Mouse (Mus musculus) limb, embryonic 11.5 days (tissue): ENCODE measurements at regions not wholly inside any gene's neighbourhood (a gene's known extent, or its start where the extent isn't known, plus 50 kb on each side); places are given as distances from the start of the nearest gene placed in this dataset.

Experiments
- ATAC-seq: fragments of 200-750 bp; cut with Nextera tagmentation; 2 replicates; pipeline ENCODE4 v1.8.0; 2017; ENCODE audit warnings: low read depth; ENCODE audit not compliant: insufficient number of reproducible peaks, low FRiP score, low TSS enrichment
- DNase-seq: peaks from one replicate; pipeline ENCODE4 v3.0.0-alpha.2; 2015; ENCODE audit warnings: low spot score
- H3K27ac ChIP-seq: fragments of 300-500 bp; sonication (generic); replicated peaks from 2 replicates; pipeline ENCODE4 v1.5.1; 2014; ENCODE audit warnings: low read depth, mild to moderate bottlenecking, low read length
- H3K27me3 ChIP-seq: fragments of 300-500 bp; sonication (generic); 2 replicates; pipeline ENCODE4 v1.6.1; 2014; ENCODE audit warnings: mild to moderate bottlenecking, low read length, mixed read lengths; ENCODE audit not compliant: control insufficient read depth, insufficient read depth
- H3K36me3 ChIP-seq: fragments of 300-500 bp; sonication (generic); 2 replicates; pipeline ENCODE4 v1.6.1; 2014; ENCODE audit warnings: mild to moderate bottlenecking, low read length, moderate library complexity, mixed read lengths; ENCODE audit not compliant: control insufficient read depth, insufficient read depth
- H3K4me1 ChIP-seq: fragments of 300-500 bp; sonication (generic); 2 replicates; pipeline ENCODE4 v1.6.1; 2014; ENCODE audit warnings: low read length, mixed read lengths; ENCODE audit not compliant: control insufficient read depth, insufficient read depth
- H3K4me2 ChIP-seq: fragments of 300-500 bp; sonication (generic); 2 replicates; pipeline ENCODE4 v1.6.1; 2014; ENCODE audit warnings: low read depth, mild to moderate bottlenecking, moderate library complexity; ENCODE audit not compliant: severe bottlenecking
- H3K4me3 ChIP-seq: fragments of 300-500 bp; sonication (generic); 2 replicates; pipeline ENCODE4 v1.5.1; 2014; ENCODE audit warnings: low read depth, low read length
- H3K9ac ChIP-seq: fragments of 300-500 bp; sonication (generic); 2 replicates; pipeline ENCODE4 v1.6.1; 2014; ENCODE audit warnings: mild to moderate bottlenecking, low read length
- H3K9me3 ChIP-seq: fragments of 300-500 bp; sonication (generic); 2 replicates; pipeline ENCODE4 v1.6.1; 2016; ENCODE audit warnings: low read length; ENCODE audit not compliant: control insufficient read depth
- WGBS: fragments of 180-500 bp; shearing (Covaris S2); extraction: QIAGEN DNeasy Blood & Tissue Kit; methylation state at CpG from one replicate; pipeline ENCODE4 v1.1.7; 2014; 5-methylcytosine and 5-hydroxymethylcytosine counted together

DNA sequence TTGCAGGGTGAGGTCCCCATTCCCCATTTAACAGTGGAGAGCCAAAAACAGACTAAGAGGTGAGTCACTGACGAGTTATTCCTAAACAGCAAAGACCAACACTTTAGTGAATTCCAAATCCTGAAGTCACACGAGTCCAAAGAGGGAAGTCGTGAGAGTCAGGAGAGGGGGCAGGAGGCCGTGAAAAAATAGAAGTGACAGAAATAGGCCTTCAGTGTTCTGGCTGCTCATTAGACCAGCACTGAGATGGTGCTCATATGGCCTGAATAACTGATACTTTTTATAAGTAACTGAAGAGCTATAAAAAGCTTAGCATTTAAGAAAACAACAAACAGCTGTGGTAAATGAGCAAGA lies 68.5 kb upstream of the Bach2 start:
- H3K27me3 ChIP-seq, result no peaks in the 10 kb centered on the region
- no peak overlapping the region for H3K9ac ChIP-seq
- DNase-seq (no peak), ATAC-seq (peak; percentile 18; the same call in 1 of the 2 replicates)
- WGBS, result 19% methylated on average over 4 of the region's 4 CpGs
- no peaks in the 10 kb centered on the region for H3K9me3 ChIP-seq
- no peak overlapping the region for H3K27ac ChIP-seq
- H3K4me2 ChIP-seq, result no peak overlapping the region
- H3K4me1 ChIP-seq, result peaks cover 13% of the 10 kb centered on the region
- no peaks in the 10 kb centered on the region for H3K36me3 ChIP-seq
- H3K4me3 ChIP-seq, result no peak overlapping the region

DNA sequence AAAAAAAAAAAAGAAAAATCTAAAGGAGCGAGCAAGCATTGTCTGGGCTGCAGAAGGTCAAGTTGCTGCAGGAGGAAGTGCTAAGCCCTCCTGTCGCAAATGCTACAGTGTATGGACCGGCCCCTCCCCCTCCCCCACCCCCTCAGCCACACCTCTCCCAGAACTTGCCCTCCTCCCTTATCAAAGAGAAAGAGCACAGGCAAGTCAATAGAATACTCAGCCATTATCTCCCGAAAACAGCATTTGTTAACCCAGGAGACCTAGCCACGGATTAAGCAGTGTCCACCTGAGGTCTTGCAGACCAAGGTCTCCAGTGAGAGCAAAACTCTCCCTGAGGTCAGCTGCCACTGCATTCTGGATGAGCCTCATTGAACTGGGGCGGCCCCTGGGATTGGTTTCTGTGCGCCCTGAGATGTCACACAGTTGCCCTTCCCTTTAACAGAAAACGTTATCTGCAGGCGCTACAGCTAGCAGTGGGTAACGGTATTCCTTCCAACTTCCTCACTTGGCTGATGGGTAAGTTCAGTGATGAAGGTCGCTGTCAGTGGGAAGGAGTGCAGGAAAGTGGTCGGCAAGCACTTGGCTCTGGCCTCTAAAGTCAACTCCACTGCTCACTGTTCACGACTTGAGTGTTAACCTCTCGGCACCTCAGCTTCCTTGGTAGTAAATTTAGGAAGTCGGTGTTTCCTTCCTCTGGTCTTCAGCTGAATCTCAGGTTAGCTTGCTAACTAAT lies 68.0 kb upstream of the Bach2 start:
- Histone ChIP-seq H3K4me1 (peaks cover 18% of the 10 kb centered on the region), H3K36me3 (no peaks in the 10 kb centered on the region), H3K27me3 (no peaks in the 10 kb centered on the region), H3K9me3 (no peaks in the 10 kb centered on the region), H3K9ac (no peak overlapping the region), H3K4me2 (no peak overlapping the region), H3K4me3 (no peak overlapping the region), H3K27ac (no peak overlapping the region)
- DNase-seq (no peak), ATAC-seq (peak; percentile 56)
- 46% methylated on average over 15 of the region's 15 CpGs for WGBS

DNA sequence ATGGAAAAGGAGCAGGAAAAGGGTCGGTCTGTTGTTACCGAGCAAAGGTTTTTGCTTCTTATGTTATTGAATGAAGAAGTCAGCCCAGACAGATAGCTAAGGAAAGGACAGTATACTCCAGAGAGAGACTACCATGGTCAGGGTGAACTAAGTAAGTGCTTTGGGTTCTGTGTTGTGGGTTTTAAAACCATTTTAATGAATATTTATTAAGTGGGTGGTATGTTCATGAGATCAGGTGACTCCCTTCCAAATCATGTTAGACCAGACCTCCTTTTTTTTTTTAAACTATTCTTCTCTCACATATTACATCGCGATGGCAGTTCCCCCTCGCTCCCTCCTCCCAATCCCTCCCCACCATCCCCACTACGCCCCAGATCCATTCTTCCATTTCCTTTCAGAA lies 67.3 kb upstream of the Bach2 start:
- H3K27ac ChIP-seq, result no peak overlapping the region

DNA sequence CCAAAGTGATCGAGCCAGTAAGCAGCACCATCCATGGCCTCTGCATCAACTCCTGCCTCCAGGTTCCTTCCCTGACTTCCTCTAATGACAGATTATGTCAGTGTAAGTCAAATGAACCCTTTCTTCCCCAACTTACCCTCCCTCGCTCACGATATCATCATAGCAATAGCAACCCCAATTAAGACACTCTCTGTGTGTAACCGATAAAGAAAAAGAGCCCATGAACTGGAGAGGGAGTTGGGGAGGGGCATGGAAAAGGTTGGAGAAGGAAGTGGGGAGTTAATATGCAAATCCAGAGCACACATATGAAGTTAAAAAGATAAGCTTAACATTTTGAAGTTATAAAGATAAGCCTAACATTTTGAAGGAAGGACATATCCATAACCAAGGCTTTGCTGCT lies 65.6 kb upstream of the Bach2 start:
- H3K4me3 ChIP-seq, result no peak overlapping the region
- H3K9ac ChIP-seq, result no peak overlapping the region
- ATAC-seq (no peak), DNase-seq (no peak)
- H3K9me3 ChIP-seq, result no peaks in the 10 kb centered on the region
- WGBS, result 87% methylated on average over 4 of the region's 4 CpGs
- no peaks in the 10 kb centered on the region for H3K27me3 ChIP-seq
- H3K4me1 ChIP-seq, result peaks cover 33% of the 10 kb centered on the region
- H3K27ac ChIP-seq, result no peak overlapping the region
- H3K36me3 ChIP-seq, result no peaks in the 10 kb centered on the region
- no peak overlapping the region for H3K4me2 ChIP-seq

More for the DNA sequence above, 67.3 kb upstream of the Bach2 start:
- Histone ChIP-seq H3K36me3 (no peaks in the 10 kb centered on the region), H3K9ac (no peak overlapping the region), H3K4me2 (no peak overlapping the region), H3K9me3 (no peaks in the 10 kb centered on the region), H3K4me1 (peaks cover 22% of the 10 kb centered on the region), H3K4me3 (no peak overlapping the region), H3K27me3 (no peaks in the 10 kb centered on the region)
- no peak for ATAC-seq
- no peak for DNase-seq
- 95% methylated on average over 6 of the region's 6 CpGs for WGBS

DNA sequence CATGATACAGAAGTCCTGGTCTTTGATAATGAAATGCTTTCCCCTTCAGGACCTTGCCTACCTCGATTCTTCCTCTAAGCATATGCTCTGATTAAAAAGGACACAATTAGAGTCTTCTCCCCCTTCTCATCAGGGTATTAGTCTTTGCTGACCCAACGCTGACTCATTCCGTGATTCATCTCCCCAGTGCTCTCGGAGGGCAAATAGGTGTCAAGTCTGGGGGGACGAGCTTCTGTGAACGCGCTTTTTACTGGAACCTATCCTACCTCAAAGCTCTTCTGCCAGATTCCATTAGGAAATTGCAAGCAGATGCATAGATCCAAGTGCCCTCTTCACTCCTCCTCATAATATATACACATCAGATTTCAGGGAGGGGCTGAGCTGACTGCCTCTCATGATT lies 63.8 kb upstream of the Bach2 start:
- H3K36me3 ChIP-seq, result no peaks in the 10 kb centered on the region
- 24% methylated on average over 7 of the region's 7 CpGs for WGBS
- ATAC-seq, result no peak

DNA sequence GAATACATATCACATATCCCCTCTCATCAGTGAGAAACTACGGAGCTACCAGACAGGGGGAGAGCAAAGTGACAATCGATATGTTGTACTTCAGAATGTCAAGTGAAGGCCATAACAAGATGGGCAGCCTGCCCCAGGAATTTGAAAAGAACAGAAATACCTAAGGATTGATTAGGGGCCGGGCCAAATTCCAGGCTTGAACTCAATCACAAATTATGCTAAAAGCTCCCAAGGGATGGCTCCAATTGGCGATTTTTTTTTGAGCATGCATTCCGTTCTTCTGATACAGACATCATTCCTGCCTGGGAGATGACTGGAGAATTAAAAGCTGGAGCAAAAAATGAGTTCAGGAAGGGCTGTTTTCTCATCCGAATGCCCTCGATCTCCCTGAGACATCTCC lies 63.4 kb upstream of the Bach2 start:
- peaks cover 37% of the 10 kb centered on the region for H3K4me1 ChIP-seq
- H3K27me3 ChIP-seq, result no peaks in the 10 kb centered on the region
- H3K27ac ChIP-seq, result no peak overlapping the region

More for the DNA sequence above, 63.8 kb upstream of the Bach2 start:
- Histone ChIP-seq H3K4me2 (no peak overlapping the region), H3K4me1 (peaks cover 36% of the 10 kb centered on the region), H3K27ac (no peak overlapping the region), H3K4me3 (no peak overlapping the region), H3K9ac (no peak overlapping the region), H3K9me3 (no peaks in the 10 kb centered on the region), H3K27me3 (no peaks in the 10 kb centered on the region)
- DNase-seq, result no peak

DNA sequence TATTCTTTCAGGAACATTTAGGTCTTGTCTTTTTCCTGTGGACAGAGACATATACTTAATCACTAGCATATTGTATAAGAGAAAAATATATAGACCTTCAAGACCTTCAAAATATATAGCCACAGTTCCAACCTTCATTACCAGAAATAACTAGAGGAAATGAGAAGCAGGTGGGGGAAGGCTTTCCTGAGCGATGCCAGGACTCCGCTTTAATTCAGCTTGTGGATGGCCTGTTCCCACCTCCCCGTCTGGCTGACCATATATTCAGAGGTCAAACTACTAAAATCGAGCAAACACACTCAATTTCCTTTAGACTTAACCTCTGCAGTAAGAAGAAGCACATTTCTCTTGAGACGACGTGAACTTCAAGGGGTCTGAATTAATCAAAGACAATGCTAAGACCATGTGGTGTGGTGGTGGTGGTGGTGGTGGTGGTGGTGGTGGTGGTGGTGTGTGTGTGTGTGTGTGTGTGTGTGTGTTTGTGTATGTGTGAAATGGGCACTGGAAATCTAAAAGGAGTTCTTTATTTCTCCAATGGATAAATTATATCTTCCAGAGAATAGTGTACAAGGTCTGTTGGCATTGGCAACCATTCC lies 62.7 kb upstream of the Bach2 start:
- ATAC-seq (peak; percentile 62; the same call in 1 of the 2 replicates), DNase-seq (peak; percentile 83)
- peaks cover 34% of the 10 kb centered on the region for H3K4me1 ChIP-seq
- H3K4me2 ChIP-seq, result no peak overlapping the region
- no peaks in the 10 kb centered on the region for H3K36me3 ChIP-seq
- no peaks in the 10 kb centered on the region for H3K9me3 ChIP-seq
- no peaks in the 10 kb centered on the region for H3K27me3 ChIP-seq
- peak overlapping the region; percentile 66; the same call in 1 of the 2 replicates for H3K27ac ChIP-seq
- 12% methylated on average over 6 of the region's 6 CpGs for WGBS
- H3K9ac ChIP-seq, result no peak overlapping the region
- H3K4me3 ChIP-seq, result no peak overlapping the region

More for the DNA sequence above, 63.4 kb upstream of the Bach2 start:
- ATAC-seq (no peak), DNase-seq (no peak)
- Histone ChIP-seq H3K4me2 (no peak overlapping the region; the same call in 1 of the 2 replicates), H3K4me3 (no peak overlapping the region), H3K9ac (no peak overlapping the region), H3K36me3 (no peaks in the 10 kb centered on the region), H3K9me3 (no peaks in the 10 kb centered on the region)
- WGBS, result 38% methylated on average over 7 of the region's 7 CpGs

DNA sequence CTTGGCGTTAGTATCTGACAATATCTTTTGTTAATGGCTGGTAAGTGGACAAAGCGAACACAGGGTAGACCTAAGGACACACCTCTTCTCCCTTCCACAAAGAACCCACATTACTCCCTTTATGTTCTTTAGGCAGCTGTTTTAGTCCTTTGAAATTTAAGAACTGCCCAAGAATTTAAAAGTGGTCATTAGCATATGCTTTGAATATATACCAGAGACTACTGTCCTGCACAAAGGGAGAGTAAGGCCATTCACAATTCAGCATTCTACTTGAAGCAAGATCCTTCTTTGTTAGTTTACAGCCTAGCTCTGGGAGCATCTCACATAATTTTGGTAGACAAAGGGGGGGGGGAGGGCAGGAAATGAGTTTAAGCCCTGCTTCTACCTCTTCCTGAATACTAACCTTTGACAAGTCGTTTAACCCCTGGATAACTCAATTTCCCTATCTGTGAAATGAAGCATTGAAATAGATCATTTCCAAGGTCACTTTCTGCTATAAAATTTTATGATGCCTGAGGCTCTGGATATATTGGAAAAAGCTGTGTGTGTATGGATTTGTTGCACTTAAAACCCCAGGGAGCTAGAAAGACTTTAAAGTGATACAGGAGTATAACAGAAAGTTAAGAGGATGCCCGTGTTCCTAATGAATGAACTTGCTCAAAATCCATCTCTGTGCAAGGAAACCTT lies 62.0 kb upstream of the Bach2 start:
- Histone ChIP-seq H3K4me2 (peak overlapping the region; percentile 3; the same call in 1 of the 2 replicates), H3K27ac (peak overlapping the region; percentile 66; the same call in 1 of the 2 replicates), H3K9ac (no peak overlapping the region), H3K27me3 (no peaks in the 10 kb centered on the region), H3K4me3 (no peak overlapping the region), H3K9me3 (no peaks in the 10 kb centered on the region; the same call in 1 of the 2 replicates), H3K36me3 (no peaks in the 10 kb centered on the region), H3K4me1 (peaks cover 34% of the 10 kb centered on the region)
- ATAC-seq (peak; percentile 26; the same call in 1 of the 2 replicates), DNase-seq (no peak)
- 21% methylated on average over 4 of the region's 4 CpGs for WGBS
